ENCODE assay signal across 9 mouse cellular contexts in genomic region chr2:178287285-178287684, GRCm38 (mm10).
DNase-seq lines count a peak whose midpoint lies in the region; ATAC-seq lines count a peak whose summit lies in the region.
"Had no signal": no experiment of that assay in that cellular context is flagged by ENCODE, and none has a peak within 500 bp of the region (broad histone marks: within the 10 kb centered on the region; RNA-seq: fewer than 3 reads in every experiment).

No protein-coding gene starts in this region.

- H3K36me3 ChIP-seq in forebrain, embryonic 15.5 days = peaks cover 7% of the 10 kb centered on the region; the same call in 1 of the 2 replicates
- no peaks in the 10 kb centered on the region for H3K36me3 ChIP-seq in forebrain, embryonic 10.5 days (replicated peaks)
- H3K36me3 ChIP-seq in liver, embryonic 12.5 days = no peaks in the 10 kb centered on the region
- no peaks in the 10 kb centered on the region for H3K36me3 ChIP-seq in intestine, embryonic 15.5 days

- H3K4me3 ChIP-seq in forebrain, embryonic 15.5 days = no peak overlapping the region
- no peak overlapping the region for H3K4me3 ChIP-seq in forebrain, embryonic 10.5 days
- no peak overlapping the region for H3K4me3 ChIP-seq in liver, embryonic 12.5 days
- H3K4me3 ChIP-seq in intestine, embryonic 15.5 days (replicated peaks) = no peak overlapping the region

- 0 out of 2 replicates have a peak, but pooled peaks have one; percentile 7 for ATAC-seq in forebrain, embryonic 15.5 days (replicated peaks)
- no peak for ATAC-seq in liver, embryonic 12.5 days
- no peak for ATAC-seq in intestine, embryonic 15.5 days
- ATAC-seq: Patski had no signal

- no peaks in the 10 kb centered on the region for H3K9me3 ChIP-seq in forebrain, embryonic 15.5 days
- no peaks in the 10 kb centered on the region for H3K9me3 ChIP-seq in forebrain, embryonic 10.5 days
- H3K9me3 ChIP-seq in liver, embryonic 12.5 days (replicated peaks) = no peaks in the 10 kb centered on the region
- H3K9me3 ChIP-seq in intestine, embryonic 15.5 days = no peaks in the 10 kb centered on the region

- 83% methylated on average over 5 of the region's 5 CpGs for WGBS in forebrain, embryonic 15.5 days
- WGBS in forebrain, embryonic 10.5 days = 80% methylated on average over 5 of the region's 5 CpGs
- WGBS in liver, embryonic 12.5 days (ENCODE audit: insufficient replicate concordance) = 65% methylated on average over 5 of the region's 5 CpGs
- WGBS in intestine, embryonic 15.5 days = 77% methylated on average over 5 of the region's 5 CpGs

- no peak overlapping the region for H3K27ac ChIP-seq in forebrain, embryonic 15.5 days (replicated peaks)
- no peak overlapping the region for H3K27ac ChIP-seq in forebrain, embryonic 10.5 days
- no peak overlapping the region for H3K27ac ChIP-seq in liver, embryonic 12.5 days
- H3K27ac ChIP-seq in intestine, embryonic 15.5 days = no peak overlapping the region

- no peak for DNase-seq in forebrain, embryonic 10.5 days (ENCODE audit: extremely low spot score, low spot score)
- DNase-seq in liver (peak; percentile 15), adipocyte (ENCODE audit: low spot score) (peak; percentile 10)
- DNase-seq in left cerebral cortex, postnatal 4 days = peak; percentile 69
- no peak for DNase-seq in spleen, postnatal 36 days (ENCODE audit: low spot score in 2 of 2)

- H3K4me2 ChIP-seq in forebrain, embryonic 15.5 days (replicated peaks) = no peak overlapping the region
- H3K4me2 ChIP-seq in liver, embryonic 12.5 days = no peak overlapping the region
- no peak overlapping the region for H3K4me2 ChIP-seq in intestine, embryonic 15.5 days (replicated peaks)

- H3K4me1 ChIP-seq in forebrain, embryonic 15.5 days = no peaks in the 10 kb centered on the region
- no peaks in the 10 kb centered on the region for H3K4me1 ChIP-seq in forebrain, embryonic 10.5 days
- H3K4me1 ChIP-seq in liver, embryonic 12.5 days = no peaks in the 10 kb centered on the region
- H3K4me1 ChIP-seq in intestine, embryonic 15.5 days (replicated peaks) = no peaks in the 10 kb centered on the region

- H3K9ac ChIP-seq in forebrain, embryonic 15.5 days (replicated peaks) = no peak overlapping the region
- H3K9ac ChIP-seq in liver, embryonic 12.5 days = no peak overlapping the region
- no peak overlapping the region for H3K9ac ChIP-seq in intestine, embryonic 15.5 days

- no peaks in the 10 kb centered on the region for H3K27me3 ChIP-seq in forebrain, embryonic 15.5 days
- no peaks in the 10 kb centered on the region for H3K27me3 ChIP-seq in forebrain, embryonic 10.5 days (ENCODE audit: poor library complexity, severe bottlenecking)
- H3K27me3 ChIP-seq in liver, embryonic 12.5 days (replicated peaks) = no peaks in the 10 kb centered on the region
- H3K27me3 ChIP-seq in intestine, embryonic 15.5 days (replicated peaks) = no peaks in the 10 kb centered on the region
- H3K27me3 ChIP-seq: Patski had no signal

- intact Hi-C loops in left cerebral cortex, postnatal 4 days (cut with DNase I) = loop anchor here (5.0 kb wide), 1 partner anchor 50 kb away; no protein-coding TSS in a partner anchor

Comparison
In these comparisons a context has a peak if more than half of its experiments do, and no peak if none do; other contexts are left out.
1. DNase-seq: peak in liver (single experiment), adipocyte (single experiment) and left cerebral cortex, postnatal 4 days (single experiment); none in forebrain, embryonic 10.5 days (single experiment) and spleen, postnatal 36 days (0 of 2).